Mouse (Mus musculus): ENCODE data around the gene Prkci. TPM values are rescaled to one million over a fixed set of nuclear protein-coding genes. Genes with fewer than 3 reads are reported as not detected.
A peak's percentile ranks its signal among the peaks of the same experiment; 100 is the strongest.

Gene Prkci
- total and polyA plus RNA-seq, 2 experiments from 2014 or later: 9.0 to 26.1 TPM

DNA sequence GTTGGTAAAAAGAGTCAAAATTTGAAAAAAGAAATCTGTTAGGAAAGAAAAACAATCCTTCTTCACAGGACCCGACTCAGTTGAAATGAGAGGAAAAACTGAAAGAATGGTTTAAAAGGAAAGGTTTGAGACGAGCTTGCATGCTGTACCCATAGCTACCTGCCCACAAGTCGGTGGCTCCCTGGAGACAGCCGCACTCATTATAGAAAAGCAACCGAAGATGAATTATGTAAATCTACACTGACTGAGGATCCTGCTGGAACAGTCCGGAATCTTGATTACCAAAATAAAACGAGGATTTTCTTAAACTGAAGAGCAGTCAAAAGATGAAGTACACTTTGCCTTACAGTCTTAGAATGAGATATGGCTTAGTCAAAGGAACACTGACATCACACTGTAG lies 72.9 kb downstream of the Prkci start:
- H3K36me3 ChIP-seq (replicated peaks; ENCODE audit: control insufficient read depth, insufficient read depth, low read length): no peaks in the 10 kb centered on the region
- TF ChIP-seq CTCF (IDR thresholded peaks at IDR 0.05; ENCODE audit: low read depth): no peak
- TF ChIP-seq EP300 (IDR thresholded peaks at IDR 0.05; ENCODE audit: low read depth): no peak
- DNase-seq (ENCODE audit: low spot score) (no peak), ATAC-seq (ENCODE audit: insufficient read depth, low read depth) (no peak)
- H3K9me3 ChIP-seq (replicated peaks; ENCODE audit: control insufficient read depth, low read length): no peaks in the 10 kb centered on the region
- WGBS: 79% methylated on average over 7 of the region's 7 CpGs
- no peak overlapping the region for H3K27ac ChIP-seq (ENCODE audit: low read depth)
- H3K9ac ChIP-seq (replicated peaks; ENCODE audit: low read depth, low read length): no peak overlapping the region
- no peak overlapping the region for H3K4me3 ChIP-seq (ENCODE audit: low read depth, low read length)
- no peaks in the 10 kb centered on the region for H3K4me1 ChIP-seq (ENCODE audit: control insufficient read depth, insufficient read depth)
- no peaks in the 10 kb centered on the region for H3K27me3 ChIP-seq (ENCODE audit: control insufficient read depth, insufficient read depth, low read length)
- H3K4me2 ChIP-seq (ENCODE audit: low read depth, low read length): no peak overlapping the region

DNA sequence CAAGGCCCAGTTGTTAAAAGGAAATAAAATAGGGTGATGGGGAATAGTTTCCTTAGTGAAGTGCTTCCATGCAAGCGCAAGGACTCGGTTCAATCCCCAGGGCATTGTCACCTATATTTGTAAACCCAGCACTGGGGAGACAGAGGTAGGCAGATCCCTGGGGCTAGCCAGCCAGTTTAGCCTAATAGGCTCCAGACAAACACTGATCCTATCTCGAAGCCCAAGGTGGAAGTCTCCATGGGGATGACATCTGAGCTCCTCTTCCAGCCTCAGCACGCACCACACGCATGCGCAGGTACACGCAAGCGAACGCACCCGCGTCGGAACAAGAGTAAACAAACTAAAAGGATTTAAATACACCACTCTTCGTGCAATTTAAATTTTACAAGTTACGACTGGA lies 76.3 kb downstream of the Prkci start:
- H3K4me1 ChIP-seq (ENCODE audit: control insufficient read depth, insufficient read depth): no peaks in the 10 kb centered on the region
- H3K36me3 ChIP-seq (replicated peaks; ENCODE audit: control insufficient read depth, insufficient read depth, low read length): no peaks in the 10 kb centered on the region
- no peak overlapping the region for H3K9ac ChIP-seq (replicated peaks; ENCODE audit: low read depth, low read length)
- DNase-seq (ENCODE audit: low spot score) (no peak), ATAC-seq (ENCODE audit: insufficient read depth, low read depth) (no peak)
- no peak overlapping the region for H3K27ac ChIP-seq (ENCODE audit: low read depth)
- no peak for TF ChIP-seq EP300 (IDR thresholded peaks at IDR 0.05; ENCODE audit: low read depth)
- TF ChIP-seq CTCF (IDR thresholded peaks at IDR 0.05; ENCODE audit: low read depth): no peak
- H3K9me3 ChIP-seq (replicated peaks; ENCODE audit: control insufficient read depth, low read length): no peaks in the 10 kb centered on the region
- 89% methylated on average over 14 of the region's 14 CpGs for WGBS
- H3K4me2 ChIP-seq (ENCODE audit: low read depth, low read length): no peak overlapping the region
- H3K27me3 ChIP-seq (ENCODE audit: control insufficient read depth, insufficient read depth, low read length): no peaks in the 10 kb centered on the region
- no peak overlapping the region for H3K4me3 ChIP-seq (ENCODE audit: low read depth, low read length)

DNA sequence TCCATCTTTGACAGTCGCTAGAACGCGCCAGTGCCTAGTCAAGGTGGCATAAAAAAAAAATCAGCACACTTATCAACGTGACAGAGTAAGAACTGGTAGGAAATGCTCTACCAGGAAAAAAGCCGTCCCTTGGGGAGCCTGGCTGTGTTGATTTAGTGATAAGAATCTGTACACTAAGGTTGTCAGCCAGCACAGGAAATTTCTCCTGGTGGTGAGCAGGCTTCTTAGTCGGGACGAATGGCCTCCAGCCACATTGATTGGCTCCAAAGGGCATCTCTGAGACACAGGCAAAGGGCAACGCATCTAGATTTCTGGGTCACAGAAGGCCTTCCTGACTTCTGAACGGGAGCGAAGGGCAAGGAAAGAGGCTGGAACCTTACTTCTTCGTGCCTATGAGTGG lies 80.3 kb downstream of the Prkci start:
- no peak overlapping the region for H3K27ac ChIP-seq (ENCODE audit: low read depth)
- H3K4me2 ChIP-seq (ENCODE audit: low read depth, low read length): no peak overlapping the region
- no peaks in the 10 kb centered on the region for H3K9me3 ChIP-seq (replicated peaks; ENCODE audit: control insufficient read depth, low read length)
- no peak for ATAC-seq (ENCODE audit: insufficient read depth, low read depth)
- 60% methylated on average over 11 of the region's 11 CpGs for WGBS
- no peaks in the 10 kb centered on the region for H3K27me3 ChIP-seq (ENCODE audit: control insufficient read depth, insufficient read depth, low read length)
- no peak overlapping the region for H3K4me3 ChIP-seq (ENCODE audit: low read depth, low read length)
- no peak for TF ChIP-seq CTCF (IDR thresholded peaks at IDR 0.05; ENCODE audit: low read depth)
- no peak for TF ChIP-seq EP300 (IDR thresholded peaks at IDR 0.05; ENCODE audit: low read depth)
- no peak overlapping the region for H3K9ac ChIP-seq (replicated peaks; ENCODE audit: low read depth, low read length)
- no peak for DNase-seq (ENCODE audit: low spot score)
- no peaks in the 10 kb centered on the region for H3K36me3 ChIP-seq (replicated peaks; ENCODE audit: control insufficient read depth, insufficient read depth, low read length)
- no peaks in the 10 kb centered on the region for H3K4me1 ChIP-seq (ENCODE audit: control insufficient read depth, insufficient read depth)

DNA sequence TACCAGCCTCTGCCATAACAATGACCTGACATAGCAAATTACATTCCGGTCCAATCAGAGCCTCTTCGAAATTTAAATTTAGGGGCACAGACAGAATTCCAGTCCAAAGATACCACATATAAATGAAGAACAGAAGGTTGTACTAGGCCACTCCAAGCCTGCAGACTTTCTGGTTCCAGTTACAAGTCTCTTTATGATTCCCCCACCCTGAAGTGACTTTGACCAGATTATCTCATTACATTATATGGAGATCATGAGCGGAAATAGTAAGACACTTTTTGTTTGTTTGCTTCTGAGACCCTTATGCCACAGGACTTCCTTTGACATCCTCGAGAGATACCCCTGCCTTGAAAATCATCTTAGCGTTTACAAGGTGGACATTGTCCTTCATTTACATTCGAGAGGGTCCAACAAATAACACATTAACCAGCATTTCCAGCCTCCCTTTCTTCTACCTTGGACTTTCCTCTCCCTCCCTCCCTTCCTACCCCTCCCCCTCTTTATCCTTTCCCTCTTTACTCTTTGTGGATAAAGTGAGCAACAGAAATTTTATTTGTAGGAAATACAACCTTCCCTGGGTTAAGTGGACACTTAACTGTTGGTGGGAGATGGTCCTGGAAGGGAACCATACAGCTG lies 81.6 kb downstream of the Prkci start:
- H3K9ac ChIP-seq (replicated peaks; ENCODE audit: low read depth, low read length): no peak overlapping the region
- no peak for DNase-seq (ENCODE audit: low spot score)
- ATAC-seq (ENCODE audit: insufficient read depth, low read depth): no peak
- H3K27ac ChIP-seq (ENCODE audit: low read depth): no peak overlapping the region
- no peak overlapping the region for H3K4me2 ChIP-seq (ENCODE audit: low read depth, low read length)
- WGBS: 83% methylated on average over 6 of the region's 6 CpGs
- TF ChIP-seq CTCF (IDR thresholded peaks at IDR 0.05; ENCODE audit: low read depth) (no peak), EP300 (IDR thresholded peaks at IDR 0.05; ENCODE audit: low read depth) (no peak)
- H3K36me3 ChIP-seq (replicated peaks; ENCODE audit: control insufficient read depth, insufficient read depth, low read length): no peaks in the 10 kb centered on the region
- H3K27me3 ChIP-seq (ENCODE audit: control insufficient read depth, insufficient read depth, low read length): no peaks in the 10 kb centered on the region
- no peaks in the 10 kb centered on the region for H3K9me3 ChIP-seq (replicated peaks; ENCODE audit: control insufficient read depth, low read length)
- no peak overlapping the region for H3K4me3 ChIP-seq (ENCODE audit: low read depth, low read length)
- H3K4me1 ChIP-seq (ENCODE audit: control insufficient read depth, insufficient read depth): no peaks in the 10 kb centered on the region

DNA sequence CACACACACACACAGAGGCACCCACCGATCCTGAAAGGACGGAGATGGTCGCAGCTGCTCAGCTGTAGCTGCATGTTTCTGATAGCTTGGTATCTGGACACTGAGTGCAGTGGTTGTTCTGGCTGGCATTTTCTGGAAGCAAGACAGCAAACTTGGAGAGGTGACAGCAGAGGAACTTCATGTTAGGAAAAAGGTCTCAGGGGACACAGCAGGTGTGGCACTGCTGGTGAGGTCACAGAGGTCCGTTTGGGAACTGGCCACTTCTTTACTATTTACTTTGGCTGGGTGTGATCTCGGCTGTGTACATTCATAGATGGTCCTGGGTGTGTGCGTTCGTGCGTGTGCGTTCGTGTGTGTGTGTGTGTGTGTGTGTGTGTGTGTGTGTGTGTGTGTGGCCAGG lies 83.9 kb downstream of the Prkci start:
- no peak for TF ChIP-seq EP300 (IDR thresholded peaks at IDR 0.05; ENCODE audit: low read depth)
- TF ChIP-seq CTCF (IDR thresholded peaks at IDR 0.05; ENCODE audit: low read depth): no peak
- H3K27ac ChIP-seq (ENCODE audit: low read depth): no peak overlapping the region
- peaks cover 6% of the 10 kb centered on the region; the same call in 1 of the 2 replicates for H3K4me1 ChIP-seq (ENCODE audit: control insufficient read depth, insufficient read depth)
- no peak overlapping the region for H3K4me2 ChIP-seq (ENCODE audit: low read depth, low read length)
- no peaks in the 10 kb centered on the region for H3K9me3 ChIP-seq (replicated peaks; ENCODE audit: control insufficient read depth, low read length)
- H3K4me3 ChIP-seq (ENCODE audit: low read depth, low read length): no peak overlapping the region
- H3K27me3 ChIP-seq (ENCODE audit: control insufficient read depth, insufficient read depth, low read length): no peaks in the 10 kb centered on the region
- DNase-seq (ENCODE audit: low spot score): no peak
- peak; percentile 57; the same call in 1 of the 2 replicates for ATAC-seq (ENCODE audit: insufficient read depth, low read depth)
- no peaks in the 10 kb centered on the region for H3K36me3 ChIP-seq (replicated peaks; ENCODE audit: control insufficient read depth, insufficient read depth, low read length)
- WGBS: 63% methylated on average over 10 of the region's 10 CpGs
- H3K9ac ChIP-seq (replicated peaks; ENCODE audit: low read depth, low read length): no peak overlapping the region
